Mouse (Mus musculus): ENCODE data around the gene Aftph. TPM values are rescaled to one million over a fixed set of nuclear protein-coding genes. Genes with fewer than 3 reads are reported as not detected.

Aftph gene
- total RNA-seq (2014; rRNA removed) (40.6 and 41.4 TPM in 2 replicates), polyA plus RNA-seq (2015; fragmentation: Nextera tagmentation; extraction: Ambion mirVana) (22.8 and 22.9 TPM in 2 replicates)

- Histone ChIP-seq H3K4me2 (ENCODE audit: low read depth, low read length) (peak within 1 kb of the TSS; percentile 92), H3K27ac (peak within 1 kb of the TSS; percentile 96), H3K4me3 (ENCODE audit: low read length) (peak within 1 kb of the TSS; percentile 98), H3K9me3 (ENCODE audit: low read length) (no peaks in the 10 kb centered on the region), H3K27me3 (ENCODE audit: insufficient read depth, low read length) (no peaks in the 10 kb centered on the region), H3K36me3 (ENCODE audit: insufficient read depth, low read length) (no peaks in the 10 kb centered on the region), H3K4me1 (ENCODE audit: insufficient read depth, low read length) (no peaks in the 10 kb centered on the region), H3K9ac (replicated peaks; ENCODE audit: low read length) (peak within 1 kb of the TSS; percentile 88)
- no peak for TF ChIP-seq CTCF (IDR thresholded peaks at IDR 0.05; ENCODE audit: low read depth)
- DNase-seq (ENCODE audit: low spot score): peak; percentile 100
- ATAC-seq: peak; percentile 100
- under 1% methylated on average over 51 of the region's 81 CpGs for WGBS
Observed at GRCm38 (mm10) chr11:20741201-20742100, at the start of gene Aftph. Aftph (minus strand) TSS chr11:20741589.

- TF ChIP-seq CTCF (IDR thresholded peaks at IDR 0.05; ENCODE audit: low read depth): no peak
- WGBS: 59% methylated on average over 1 of the region's 1 CpGs
- Histone ChIP-seq H3K4me1 (ENCODE audit: insufficient read depth, low read length) (no peaks in the 10 kb centered on the region), H3K4me3 (ENCODE audit: low read length) (no peak overlapping the region), H3K9me3 (ENCODE audit: low read length) (no peaks in the 10 kb centered on the region), H3K4me2 (ENCODE audit: low read depth, low read length) (no peak overlapping the region), H3K27ac (no peak overlapping the region), H3K36me3 (ENCODE audit: insufficient read depth, low read length) (no peaks in the 10 kb centered on the region), H3K9ac (replicated peaks; ENCODE audit: low read length) (no peak overlapping the region), H3K27me3 (ENCODE audit: insufficient read depth, low read length) (no peaks in the 10 kb centered on the region)
- no peak for DNase-seq (ENCODE audit: low spot score)
- no peak for ATAC-seq
Observed at GRCm38 (mm10) chr11:20789015-20789414, 47.6 kb upstream of the Aftph start.

GRCm38 (mm10) chr11:20788070-20788469, 46.7 kb upstream of the Aftph start:
- ATAC-seq (no peak), DNase-seq (ENCODE audit: low spot score) (no peak)
- Histone ChIP-seq H3K36me3 (ENCODE audit: insufficient read depth, low read length) (no peaks in the 10 kb centered on the region), H3K4me3 (ENCODE audit: low read length) (no peak overlapping the region), H3K4me1 (ENCODE audit: insufficient read depth, low read length) (no peaks in the 10 kb centered on the region), H3K27ac (no peak overlapping the region), H3K4me2 (ENCODE audit: low read depth, low read length) (no peak overlapping the region), H3K9me3 (ENCODE audit: low read length) (no peaks in the 10 kb centered on the region), H3K9ac (replicated peaks; ENCODE audit: low read length) (no peak overlapping the region), H3K27me3 (ENCODE audit: insufficient read depth, low read length) (no peaks in the 10 kb centered on the region)
- 74% methylated on average over 3 of the region's 3 CpGs for WGBS
- no peak for TF ChIP-seq CTCF (IDR thresholded peaks at IDR 0.05; ENCODE audit: low read depth)

GRCm38 (mm10) chr11:20786191-20786590, 44.8 kb upstream of the Aftph start:
- Histone ChIP-seq H3K27ac (no peak overlapping the region), H3K9ac (replicated peaks; ENCODE audit: low read length) (no peak overlapping the region), H3K9me3 (ENCODE audit: low read length) (no peaks in the 10 kb centered on the region), H3K4me2 (ENCODE audit: low read depth, low read length) (no peak overlapping the region), H3K27me3 (ENCODE audit: insufficient read depth, low read length) (no peaks in the 10 kb centered on the region), H3K4me3 (ENCODE audit: low read length) (no peak overlapping the region), H3K4me1 (ENCODE audit: insufficient read depth, low read length) (no peaks in the 10 kb centered on the region), H3K36me3 (ENCODE audit: insufficient read depth, low read length) (no peaks in the 10 kb centered on the region)
- TF ChIP-seq CTCF (IDR thresholded peaks at IDR 0.05; ENCODE audit: low read depth): no peak
- 76% methylated on average over 2 of the region's 2 CpGs for WGBS
- no peak for ATAC-seq
- no peak for DNase-seq (ENCODE audit: low spot score)

GRCm38 (mm10) chr11:20785186-20785585, 43.8 kb upstream of the Aftph start:
- Histone ChIP-seq H3K4me1 (ENCODE audit: insufficient read depth, low read length) (no peaks in the 10 kb centered on the region), H3K4me3 (ENCODE audit: low read length) (no peak overlapping the region), H3K27ac (no peak overlapping the region), H3K27me3 (ENCODE audit: insufficient read depth, low read length) (no peaks in the 10 kb centered on the region), H3K36me3 (ENCODE audit: insufficient read depth, low read length) (no peaks in the 10 kb centered on the region), H3K9ac (replicated peaks; ENCODE audit: low read length) (no peak overlapping the region), H3K4me2 (ENCODE audit: low read depth, low read length) (no peak overlapping the region), H3K9me3 (ENCODE audit: low read length) (no peaks in the 10 kb centered on the region)
- no peak for DNase-seq (ENCODE audit: low spot score)
- TF ChIP-seq CTCF (IDR thresholded peaks at IDR 0.05; ENCODE audit: low read depth): no peak
- ATAC-seq: no peak
- WGBS: 68% methylated on average over 1 of the region's 1 CpGs

GRCm38 (mm10) chr11:20784776-20785175, 43.4 kb upstream of the Aftph start:
- no peak overlapping the region for H3K9ac ChIP-seq (replicated peaks; ENCODE audit: low read length)
- no peak overlapping the region for H3K4me3 ChIP-seq (ENCODE audit: low read length)
- ATAC-seq: no peak
- H3K27me3 ChIP-seq (ENCODE audit: insufficient read depth, low read length): no peaks in the 10 kb centered on the region
- H3K27ac ChIP-seq: no peak overlapping the region
- WGBS: 90% methylated on average over 6 of the region's 6 CpGs
- DNase-seq (ENCODE audit: low spot score): no peak
- no peak overlapping the region for H3K4me2 ChIP-seq (ENCODE audit: low read depth, low read length)
- H3K9me3 ChIP-seq (ENCODE audit: low read length): no peaks in the 10 kb centered on the region
- no peaks in the 10 kb centered on the region for H3K4me1 ChIP-seq (ENCODE audit: insufficient read depth, low read length)
- TF ChIP-seq CTCF (IDR thresholded peaks at IDR 0.05; ENCODE audit: low read depth): no peak
- no peaks in the 10 kb centered on the region for H3K36me3 ChIP-seq (ENCODE audit: insufficient read depth, low read length)

GRCm38 (mm10) chr11:20783467-20783866, 42.1 kb upstream of the Aftph start:
- no peak overlapping the region for H3K4me2 ChIP-seq (ENCODE audit: low read depth, low read length)
- no peaks in the 10 kb centered on the region for H3K36me3 ChIP-seq (ENCODE audit: insufficient read depth, low read length)
- H3K9ac ChIP-seq (replicated peaks; ENCODE audit: low read length): no peak overlapping the region
- no peaks in the 10 kb centered on the region for H3K27me3 ChIP-seq (ENCODE audit: insufficient read depth, low read length)
- H3K4me1 ChIP-seq (ENCODE audit: insufficient read depth, low read length): no peaks in the 10 kb centered on the region
- 90% methylated on average over 1 of the region's 1 CpGs for WGBS
- ATAC-seq (no peak), DNase-seq (ENCODE audit: low spot score) (no peak)
- H3K9me3 ChIP-seq (ENCODE audit: low read length): no peaks in the 10 kb centered on the region
- H3K27ac ChIP-seq: no peak overlapping the region
- H3K4me3 ChIP-seq (ENCODE audit: low read length): no peak overlapping the region
- TF ChIP-seq CTCF (IDR thresholded peaks at IDR 0.05; ENCODE audit: low read depth): no peak

Data from hindbrain, postnatal 0 days (tissue).